Mouse (Mus musculus): ENCODE measurements at regions not wholly inside any gene's neighbourhood (a gene's known extent, or its start where the extent isn't known, plus 50 kb on each side); places are given as distances from the start of the nearest gene placed in this dataset.

GRCm38 (mm10) chr3:81482742-81483141, 446.5 kb downstream of the Pdgfc start:
- DNase-seq (ENCODE audit: low spot score in 2 of 2): no peak

GRCm38 (mm10) chr3:81483363-81483762, 447.1 kb downstream of the Pdgfc start:
- no peak for DNase-seq (ENCODE audit: low spot score in 2 of 2)

- no peak for DNase-seq (ENCODE audit: low spot score in 2 of 2)
Observed at GRCm38 (mm10) chr3:81505316-81505715, 427.1 kb upstream of the Ctso start.

GRCm38 (mm10) chr3:81508611-81509010, 423.8 kb upstream of the Ctso start:
- DNase-seq (ENCODE audit: low spot score in 2 of 2): no peak

- no peak for DNase-seq (ENCODE audit: low spot score in 2 of 2)
Observed at GRCm38 (mm10) chr3:81521804-81522203, 410.6 kb upstream of the Ctso start.

- no peak for DNase-seq (ENCODE audit: low spot score in 2 of 2)
Observed at GRCm38 (mm10) chr3:81530872-81531271, 401.5 kb upstream of the Ctso start.

- DNase-seq (ENCODE audit: low spot score in 2 of 2): no peak
Observed at GRCm38 (mm10) chr3:81535448-81536205, 396.8 kb upstream of the Ctso start.

GRCm38 (mm10) chr3:81554773-81555172, 377.6 kb upstream of the Ctso start:
- no peak for DNase-seq (ENCODE audit: low spot score in 2 of 2)

GRCm38 (mm10) chr3:81562610-81563258, 369.7 kb upstream of the Ctso start:
- no peak for DNase-seq (ENCODE audit: low spot score in 2 of 2)

- no peak for DNase-seq (ENCODE audit: low spot score in 2 of 2)
Observed at GRCm38 (mm10) chr3:81563858-81564756, 368.3 kb upstream of the Ctso start.

GRCm38 (mm10) chr3:81564757-81565063, 367.7 kb upstream of the Ctso start:
- no peak for DNase-seq (ENCODE audit: low spot score in 2 of 2)

GRCm38 (mm10) chr3:81583387-81584027, 348.9 kb upstream of the Ctso start:
- DNase-seq (ENCODE audit: low spot score in 2 of 2): no peak

GRCm38 (mm10) chr3:81589109-81589508, 343.3 kb upstream of the Ctso start:
- peak in 1 of 2 experiments; percentile 8 for DNase-seq (ENCODE audit: low spot score in 2 of 2)

- no peak for DNase-seq (ENCODE audit: low spot score in 2 of 2)
Observed at GRCm38 (mm10) chr3:81629157-81629556, 303.2 kb upstream of the Ctso start.

GRCm38 (mm10) chr3:81658490-81658889, 273.9 kb upstream of the Ctso start:
- DNase-seq (ENCODE audit: low spot score in 2 of 2): no peak

GRCm38 (mm10) chr3:81661620-81662019, 270.8 kb upstream of the Ctso start:
- peak in 1 of 2 experiments; percentile 9 for DNase-seq (ENCODE audit: low spot score in 2 of 2)

- DNase-seq (ENCODE audit: low spot score in 2 of 2): no peak
Observed at GRCm38 (mm10) chr3:81666262-81666661, 266.1 kb upstream of the Ctso start.

GRCm38 (mm10) chr3:81676570-81676969, 255.8 kb upstream of the Ctso start:
- DNase-seq (ENCODE audit: low spot score in 2 of 2): no peak

- no peak for DNase-seq (ENCODE audit: low spot score in 2 of 2)
Observed at GRCm38 (mm10) chr3:81701974-81702697, 230.3 kb upstream of the Ctso start.

- no peak for DNase-seq (ENCODE audit: low spot score in 2 of 2)
Observed at GRCm38 (mm10) chr3:81718911-81719310, 213.5 kb upstream of the Ctso start.

GRCm38 (mm10) chr3:81735463-81735862, 196.9 kb upstream of the Ctso start:
- peak; percentile 36 to 40 for DNase-seq (ENCODE audit: low spot score in 2 of 2)
